Mouse (Mus musculus) layer of hippocampus, adult 2 months (tissue): ENCODE measurements around the gene Cbarp. TPM values are rescaled to one million over a fixed set of nuclear protein-coding genes. Genes with fewer than 3 reads are reported as not detected.

Source experiments
- DNase-seq, 2 experiments: peaks; one replicate each; pipeline ENCODE4 v3.0.0; 2022; ENCODE audit warnings: low spot score in 2 of 2
- H3K27ac ChIP-seq: fragments of 200-600 bp; 2 replicates; pipeline ENCODE4 v1.8.1; 2022
- H3K4me3 ChIP-seq: fragments of 200-600 bp; 2 replicates; pipeline ENCODE4 v1.8.1; 2022; ENCODE audit warnings: mild to moderate bottlenecking
- CTCF ChIP-seq: fragments of 200-600 bp; conservative IDR thresholded peaks from 2 replicates; pipeline ENCODE4 v1.8.1; 2022; ENCODE audit warnings: antibody characterized with exemption, mild to moderate bottlenecking, moderate library complexity
- total RNA-seq, 2 experiments: library from RNA; stranded (reverse); gene quantifications; 2 replicates each; pipeline ENCODE4 v1.2.3; 2021

The Cbarp gene
- total RNA-seq, 2 experiments from 2014 or later = 331 to 341 TPM

- no peak for TF ChIP-seq CTCF
- Histone ChIP-seq H3K4me3 (no peak overlapping the region), H3K27ac (no peak overlapping the region)
- no peak for DNase-seq
These were observed 59.6 kb downstream of the Cbarp start for GRCm38 (mm10) chr10:80081075-80081474.

Other genes with a start within 250 kb of the Cbarp start
- not detected for gene Cfd, start 250.0 kb downstream of the Cbarp start, total RNA-seq
- gene Med16, start 231.9 kb downstream of the Cbarp start, total RNA-seq = 10 to 100 TPM; 57.7 to 59.3 TPM
- gene Gm26602, start 230.0 kb downstream of the Cbarp start, total RNA-seq = not detected
- 1 to 10 TPM; 5.6 to 7.1 TPM for gene Kiss1r, start 223.9 kb downstream of the Cbarp start, total RNA-seq
- gene R3hdm4, start 219.6 kb downstream of the Cbarp start, total RNA-seq = 100 to 1,000 TPM; 365 to 385 TPM
- 1 to 10 TPM; 7.5 to 8.5 TPM for gene Arid3a, start 213.8 kb downstream of the Cbarp start, total RNA-seq
- 10 to 100 TPM; 44.8 to 47.0 TPM for gene Wdr18, start 180.7 kb downstream of the Cbarp start, total RNA-seq
- under 1 TPM in 1 of 2 experiments, not detected in 1; 0.15 TPM for gene Grin3b, start 170.1 kb downstream of the Cbarp start, total RNA-seq
- gene Tmem259, start 156.5 kb downstream of the Cbarp start, total RNA-seq = 100 to 1,000 TPM; 124 TPM
- gene Cnn2, start 152.3 kb downstream of the Cbarp start, total RNA-seq = 1 to 10 TPM; 5.4 to 5.6 TPM
- 10 to 100 TPM; 10.7 to 11.0 TPM for gene Abca7, start 144.3 kb downstream of the Cbarp start, total RNA-seq
- gene Arhgap45, start 124.2 kb downstream of the Cbarp start, total RNA-seq = 1 to 10 TPM; 3.7 to 4.4 TPM
- gene Polr2e, start 101.0 kb downstream of the Cbarp start, total RNA-seq = 10 to 100 TPM; 77.8 to 79.1 TPM
- gene Gpx4, start 93.7 kb downstream of the Cbarp start, total RNA-seq = 100 to 1,000 TPM; 440 to 464 TPM
- 10 to 100 TPM; 22.4 to 23.4 TPM for gene Sbno2, start 35.3 kb downstream of the Cbarp start, total RNA-seq
- 10 to 100 TPM; 96.8 to 97.7 TPM for gene Stk11, start 25.0 kb downstream of the Cbarp start, total RNA-seq
- 100 to 1,000 TPM; 332 to 344 TPM for gene Atp5d, start 2.2 kb downstream of the Cbarp start, total RNA-seq
- gene Midn, start 7.4 kb upstream of the Cbarp start, total RNA-seq = 10 to 100 TPM; 53.1 to 54.5 TPM
- 100 to 1,000 TPM in 1 of 2 experiments, 10 to 100 TPM in 1; 88.3 to 103 TPM for gene Cirbp, start 25.1 kb upstream of the Cbarp start, total RNA-seq
- gene 1600002K03Rik, start 32.1 kb upstream of the Cbarp start, total RNA-seq = 1 to 10 TPM; 7.0 to 7.4 TPM
- 1 to 10 TPM; 7.1 to 9.7 TPM for gene Efna2, start 38.6 kb upstream of the Cbarp start, total RNA-seq
- gene Mum1, start 85.6 kb upstream of the Cbarp start, total RNA-seq = 10 to 100 TPM; 41.4 to 49.6 TPM
- gene Ndufs7, start 108.3 kb upstream of the Cbarp start, total RNA-seq = 100 to 1,000 TPM; 201 to 210 TPM
- 10 to 100 TPM; 29.8 to 33.1 TPM for gene Gamt, start 120.2 kb upstream of the Cbarp start, total RNA-seq
- 10 to 100 TPM; 91.2 to 95.4 TPM for gene Dazap1, start 120.7 kb upstream of the Cbarp start, total RNA-seq
- 100 to 1,000 TPM; 926 to 932 TPM for gene Rps15, start 151.6 kb upstream of the Cbarp start, total RNA-seq
- gene Apc2, start 155.1 kb upstream of the Cbarp start, total RNA-seq = 100 to 1,000 TPM in 1 of 2 experiments, 10 to 100 TPM in 1; 98.3 to 110 TPM
- gene 2310011J03Rik, start 179.7 kb upstream of the Cbarp start, total RNA-seq = 10 to 100 TPM; 23.5 to 25.7 TPM
- 1 to 10 TPM; 2.8 to 3.2 TPM for gene Pcsk4, start 188.7 kb upstream of the Cbarp start, total RNA-seq
- 10 to 100 TPM in 1 of 2 experiments, 1 to 10 TPM in 1; 9.6 to 11.0 TPM for gene Reep6, start 189.1 kb upstream of the Cbarp start, total RNA-seq
- gene Adamtsl5, start 207.6 kb upstream of the Cbarp start, total RNA-seq = 1 to 10 TPM; 4.7 to 7.2 TPM
- gene Plk5, start 215.6 kb upstream of the Cbarp start, total RNA-seq = 10 to 100 TPM; 33.4 to 36.6 TPM
- 10 to 100 TPM; 15.5 to 17.1 TPM for gene Mex3d, start 246.8 kb upstream of the Cbarp start, total RNA-seq